Mouse (Mus musculus) embryonic facial prominence, embryonic 14.5 days (tissue): ENCODE results near the gene 2510009E07Rik. TPM values are rescaled to one million over a fixed set of nuclear protein-coding genes. Genes with fewer than 3 reads are reported as not detected.
A peak's percentile ranks its signal among the peaks of the same experiment; 100 is the strongest.

ENCODE experiments used
- ATAC-seq: fragments of 200-750 bp; cut with Nextera tagmentation; 2 replicates; pipeline ENCODE4 v1.8.0; 2017; ENCODE audit warnings: low read depth, moderate number of reproducible peaks, moderate TSS enrichment
- DNase-seq: peaks from one replicate; pipeline ENCODE4 v3.0.0-alpha.2; 2015; ENCODE audit warnings: low spot score
- H3K27ac ChIP-seq: fragments of 300-500 bp; sonication (generic); replicated peaks from 2 replicates; pipeline ENCODE4 v1.5.1; 2014; ENCODE audit warnings: low read depth, mild to moderate bottlenecking, low read length, moderate library complexity
- H3K27me3 ChIP-seq: fragments of 300-500 bp; sonication (generic); replicated peaks from 2 replicates; pipeline ENCODE4 v1.6.1; 2014; ENCODE audit warnings: low read length; ENCODE audit not compliant: control insufficient read depth, insufficient read depth
- H3K36me3 ChIP-seq: fragments of 300-500 bp; sonication (generic); 2 replicates; pipeline ENCODE4 v1.6.1; 2014; ENCODE audit warnings: low read length, mixed read lengths; ENCODE audit not compliant: control insufficient read depth, insufficient read depth
- H3K4me1 ChIP-seq: fragments of 300-500 bp; sonication (generic); 2 replicates; pipeline ENCODE4 v1.6.1; 2014; ENCODE audit warnings: antibody characterized with exemption, low read length; ENCODE audit not compliant: control insufficient read depth, insufficient read depth
- H3K4me2 ChIP-seq: fragments of 300-500 bp; sonication (generic); 2 replicates; pipeline ENCODE4 v1.6.1; 2014; ENCODE audit warnings: low read depth, mild to moderate bottlenecking, low read length, moderate library complexity, mixed read lengths
- H3K4me3 ChIP-seq: fragments of 300-500 bp; sonication (generic); 2 replicates; pipeline ENCODE4 v1.5.1; 2014; ENCODE audit warnings: low read depth, mild to moderate bottlenecking, low read length
- H3K9ac ChIP-seq: fragments of 300-500 bp; sonication (generic); 2 replicates; pipeline ENCODE4 v1.6.1; 2014; ENCODE audit warnings: low read depth, mild to moderate bottlenecking, low read length, moderate library complexity, mixed read lengths
- H3K9me3 ChIP-seq: fragments of 300-500 bp; sonication (generic); 2 replicates; pipeline ENCODE4 v1.6.1; 2016; ENCODE audit warnings: low read length; ENCODE audit not compliant: control insufficient read depth
- WGBS: fragments of 180-500 bp; shearing (Covaris S2); extraction: QIAGEN DNeasy Blood & Tissue Kit; methylation state at CpG from one replicate; pipeline ENCODE4 v1.1.7; 2014; 5-methylcytosine and 5-hydroxymethylcytosine counted together
- polyA plus RNA-seq: library from polyadenylated mRNA; unstranded; fragments of >200 nt; fragmentation: Nextera tagmentation; extraction: Ambion mirVana; gene quantifications from 2 replicates; pipeline ENCODE4 v1.2.1, GENCODE M21; 2014

Gene 2510009E07Rik
- polyA plus RNA-seq, 1 experiment from 2014 or later: 22.9 TPM

DNA sequence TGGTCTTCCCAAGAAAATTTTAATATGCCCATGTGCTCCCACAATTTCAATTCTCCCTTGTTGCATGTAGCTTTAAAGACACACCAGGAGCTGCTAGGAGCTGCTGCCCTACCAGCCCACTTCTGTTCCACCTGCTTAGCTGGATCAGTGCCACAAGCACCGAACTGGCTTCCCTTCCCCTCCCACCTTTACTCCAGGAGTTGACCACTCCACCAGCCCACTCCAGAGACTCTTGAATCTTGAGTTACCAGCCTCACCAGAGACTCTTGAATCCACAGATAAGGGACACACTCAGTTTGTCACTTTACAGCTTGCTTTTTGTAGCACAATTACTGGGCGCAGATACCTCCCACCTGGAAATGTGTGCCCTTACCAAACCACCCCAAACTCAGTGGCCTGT lies 73.8 kb downstream of the 2510009E07Rik start:
- no peaks in the 10 kb centered on the region for H3K27me3 ChIP-seq
- no peak for DNase-seq
- no peak overlapping the region for H3K4me2 ChIP-seq
- H3K9ac ChIP-seq: no peak overlapping the region
- no peaks in the 10 kb centered on the region for H3K4me1 ChIP-seq
- H3K36me3 ChIP-seq: no peaks in the 10 kb centered on the region
- no peak overlapping the region for H3K4me3 ChIP-seq
- ATAC-seq: no peak
- no peak overlapping the region for H3K27ac ChIP-seq
- H3K9me3 ChIP-seq: 0 out of 2 replicates have a peak, but pooled peaks cover 4% of the 10 kb centered on the region
- WGBS: 82% methylated on average over 2 of the region's 2 CpGs

DNA sequence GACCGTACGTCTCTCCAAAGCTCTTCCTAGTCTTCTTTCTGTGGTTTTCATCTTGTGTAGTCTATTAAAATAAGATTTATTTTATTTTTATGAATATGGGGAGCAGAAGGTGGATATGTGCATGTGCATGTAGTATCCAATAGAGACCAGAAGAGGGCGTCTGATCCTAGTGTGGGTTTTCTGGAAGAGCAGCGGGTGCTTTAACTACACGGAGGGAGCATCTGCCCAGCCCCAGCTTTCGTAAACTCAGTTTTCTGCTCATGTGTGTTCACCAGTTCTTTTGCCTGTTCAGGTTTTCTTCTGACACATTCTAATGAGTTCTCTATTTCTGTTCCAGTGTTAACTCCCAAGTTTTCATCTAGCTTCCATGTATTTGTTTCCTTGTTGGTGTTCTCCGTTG lies 78.7 kb downstream of the 2510009E07Rik start:
- Histone ChIP-seq H3K4me1 (no peaks in the 10 kb centered on the region), H3K9me3 (0 out of 2 replicates have a peak, but pooled peaks cover 4% of the 10 kb centered on the region), H3K9ac (no peak overlapping the region), H3K27ac (no peak overlapping the region), H3K4me2 (no peak overlapping the region), H3K27me3 (no peaks in the 10 kb centered on the region), H3K4me3 (no peak overlapping the region), H3K36me3 (no peaks in the 10 kb centered on the region)
- ATAC-seq: no peak
- peak; percentile 26 for DNase-seq
- WGBS: 55% methylated on average over 7 of the region's 7 CpGs

DNA sequence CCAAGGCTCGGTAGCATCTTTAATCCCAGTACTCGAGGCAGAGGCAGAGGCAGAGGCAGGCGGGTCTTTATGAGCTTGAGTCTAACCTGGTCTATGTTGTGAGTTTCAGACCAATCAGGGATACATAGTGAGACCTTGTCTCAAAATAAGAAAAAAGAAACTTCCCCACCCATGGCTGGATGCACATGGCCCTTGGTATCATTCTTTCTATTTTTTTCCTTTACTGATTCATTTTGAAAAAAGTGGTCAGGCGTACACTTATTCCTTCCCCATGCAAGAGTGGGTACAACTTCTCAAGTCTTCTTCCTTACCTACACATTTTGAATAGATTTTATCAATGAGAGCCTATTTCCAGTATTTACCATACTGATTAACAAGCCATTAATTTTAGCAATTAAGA lies 84.0 kb downstream of the 2510009E07Rik start:
- H3K4me3 ChIP-seq: no peak overlapping the region
- H3K36me3 ChIP-seq: no peaks in the 10 kb centered on the region
- DNase-seq (no peak), ATAC-seq (no peak)
- H3K9me3 ChIP-seq: no peaks in the 10 kb centered on the region
- 0 out of 2 replicates have a peak, but pooled peaks cover 5% of the 10 kb centered on the region for H3K4me1 ChIP-seq
- no peaks in the 10 kb centered on the region for H3K27me3 ChIP-seq
- no peak overlapping the region for H3K4me2 ChIP-seq
- no peak overlapping the region for H3K9ac ChIP-seq
- H3K27ac ChIP-seq: no peak overlapping the region
- 84% methylated on average over 4 of the region's 4 CpGs for WGBS

DNA sequence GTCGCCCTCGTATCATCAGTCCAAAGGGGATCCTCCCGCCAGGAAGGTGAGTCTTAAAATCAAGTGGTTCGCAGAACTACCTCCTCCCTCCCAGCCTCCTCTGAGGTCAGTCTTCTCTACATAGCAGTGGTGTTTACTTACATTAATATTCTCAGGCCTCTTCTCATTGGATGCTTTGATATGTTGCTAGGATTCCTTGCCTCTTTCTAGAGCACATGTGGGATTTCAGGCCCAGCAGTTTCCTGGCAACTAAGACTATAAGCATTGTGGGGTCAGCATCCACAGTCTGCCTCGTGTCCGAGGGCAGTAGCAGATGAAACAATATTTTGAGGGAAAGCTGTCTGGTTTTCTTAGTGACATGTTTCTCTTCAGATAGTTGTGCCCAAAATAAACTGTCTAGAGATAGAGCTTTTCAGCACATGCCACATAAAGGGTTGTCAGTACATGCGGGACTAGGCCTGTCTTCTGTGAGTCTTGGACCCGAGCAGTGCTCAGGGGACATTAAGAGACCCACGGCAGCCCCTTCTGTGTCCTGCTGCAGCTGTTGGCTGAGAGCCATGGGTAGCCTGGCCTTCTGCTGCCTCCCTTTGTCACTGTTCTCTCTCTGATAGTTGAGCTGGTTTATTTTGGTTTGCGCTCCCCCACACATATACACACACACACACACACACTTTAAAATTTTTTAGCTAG lies 86.1 kb downstream of the 2510009E07Rik start:
- DNase-seq (peak; percentile 17), ATAC-seq (peak; percentile 63; the same call in 1 of the 2 replicates)
- no peak overlapping the region for H3K4me3 ChIP-seq
- H3K27ac ChIP-seq: no peak overlapping the region; the same call in 1 of the 2 replicates
- no peaks in the 10 kb centered on the region for H3K36me3 ChIP-seq
- H3K4me2 ChIP-seq: no peak overlapping the region
- WGBS: 72% methylated on average over 10 of the region's 10 CpGs
- no peak overlapping the region for H3K9ac ChIP-seq
- H3K9me3 ChIP-seq: no peaks in the 10 kb centered on the region
- no peaks in the 10 kb centered on the region for H3K27me3 ChIP-seq
- H3K4me1 ChIP-seq: 0 out of 2 replicates have a peak, but pooled peaks cover 5% of the 10 kb centered on the region

DNA sequence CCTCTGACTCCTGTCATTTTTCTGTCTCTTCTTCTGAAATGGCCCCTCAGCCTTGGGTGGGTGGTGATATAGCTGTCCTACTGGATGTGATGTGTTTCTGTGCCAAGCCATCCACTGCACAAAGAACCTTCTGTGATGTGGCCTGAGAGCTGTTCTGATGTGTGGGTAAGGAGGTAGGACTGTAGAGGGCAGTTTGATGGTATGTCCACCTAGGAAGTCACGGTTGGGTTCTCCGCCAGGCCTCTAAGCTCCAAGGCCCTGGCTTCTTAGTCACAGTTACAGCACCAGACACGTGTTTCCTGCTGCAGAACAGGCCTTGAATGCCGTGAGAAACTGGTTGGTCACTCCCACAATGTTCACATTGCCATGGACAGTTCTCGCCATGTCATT lies 86.8 kb downstream of the 2510009E07Rik start:
- H3K36me3 ChIP-seq: no peaks in the 10 kb centered on the region
- DNase-seq: no peak
- H3K4me3 ChIP-seq: no peak overlapping the region
- H3K27ac ChIP-seq: no peak overlapping the region; the same call in 1 of the 2 replicates
- H3K9ac ChIP-seq: no peak overlapping the region
- 71% methylated on average over 5 of the region's 5 CpGs for WGBS
- no peaks in the 10 kb centered on the region for H3K27me3 ChIP-seq
- H3K4me2 ChIP-seq: no peak overlapping the region
- no peak for ATAC-seq
- 0 out of 2 replicates have a peak, but pooled peaks cover 5% of the 10 kb centered on the region for H3K4me1 ChIP-seq
- H3K9me3 ChIP-seq: no peaks in the 10 kb centered on the region

DNA sequence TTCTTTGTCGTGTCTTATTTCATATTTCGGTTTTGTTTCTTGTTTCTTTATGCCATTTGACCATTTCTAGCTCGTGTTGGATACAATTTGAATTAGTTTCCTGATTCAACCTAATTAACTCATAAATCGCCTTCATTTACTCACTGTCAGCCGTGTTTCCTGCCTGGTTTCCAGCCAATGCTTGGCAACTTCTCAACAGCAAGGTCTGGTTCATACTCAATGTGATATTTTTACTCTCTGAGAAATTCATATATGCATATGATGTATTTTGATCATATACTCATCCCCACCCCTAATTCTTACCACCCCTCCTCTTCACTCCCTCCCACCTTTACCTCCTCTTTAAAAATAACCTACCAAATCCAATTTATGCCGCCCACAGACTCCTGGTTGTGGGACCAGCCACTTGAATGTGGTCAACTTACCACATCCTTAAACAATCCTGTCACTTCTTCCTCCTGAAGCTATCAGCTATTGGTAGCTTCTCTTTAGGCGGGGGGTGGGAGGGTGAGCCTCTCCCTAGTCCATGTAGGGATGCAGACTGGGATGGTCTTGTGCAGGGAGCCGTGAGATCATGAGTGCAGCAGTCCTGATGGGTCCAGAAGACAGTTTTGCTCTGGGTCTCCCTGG lies 87.3 kb downstream of the 2510009E07Rik start:
- Histone ChIP-seq H3K4me1 (0 out of 2 replicates have a peak, but pooled peaks cover 5% of the 10 kb centered on the region), H3K4me2 (no peak overlapping the region), H3K9me3 (no peaks in the 10 kb centered on the region), H3K27ac (no peak overlapping the region; the same call in 1 of the 2 replicates), H3K4me3 (no peak overlapping the region), H3K36me3 (no peaks in the 10 kb centered on the region), H3K27me3 (no peaks in the 10 kb centered on the region), H3K9ac (no peak overlapping the region)
- 70% methylated on average over 8 of the region's 8 CpGs for WGBS
- ATAC-seq (no peak), DNase-seq (no peak)

DNA sequence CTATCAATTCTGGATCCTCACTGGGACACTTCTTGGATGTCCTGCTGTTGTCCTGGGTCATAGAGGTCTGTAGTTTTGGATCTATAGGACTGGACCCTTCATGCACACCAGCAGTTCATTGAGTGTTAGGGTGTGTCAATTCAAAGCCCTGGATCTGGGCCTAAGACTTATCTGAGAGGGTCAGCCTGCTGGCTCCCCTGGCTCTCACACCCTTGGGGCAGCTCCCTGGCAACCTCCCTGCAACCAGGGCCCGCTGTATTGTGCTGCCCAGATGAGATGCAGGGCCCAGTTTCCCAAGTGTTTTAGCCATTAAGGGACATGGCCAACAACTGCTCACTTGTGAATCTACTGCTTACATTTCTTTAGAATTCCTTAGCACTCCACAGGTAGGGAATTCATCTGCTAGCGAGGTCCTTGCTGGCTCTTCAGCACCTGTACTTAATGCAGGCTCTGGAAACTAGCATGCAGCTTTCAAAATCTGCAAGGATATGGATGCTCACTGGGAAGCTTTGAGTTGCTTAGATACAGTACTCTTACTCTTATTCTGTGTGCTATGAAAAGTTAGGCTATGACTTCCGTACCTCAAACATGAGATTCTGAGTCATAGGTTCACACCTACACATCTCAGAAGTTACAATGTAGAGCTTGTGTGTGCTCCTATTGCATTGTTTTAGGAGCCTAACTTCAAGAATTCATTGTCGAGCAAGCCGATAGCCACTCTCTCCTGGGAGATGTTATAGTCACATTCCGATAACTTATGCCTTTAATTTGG lies 88.0 kb downstream of the 2510009E07Rik start:
- ATAC-seq (no peak), DNase-seq (no peak)
- no peaks in the 10 kb centered on the region for H3K27me3 ChIP-seq
- no peak overlapping the region for H3K9ac ChIP-seq
- H3K36me3 ChIP-seq: no peaks in the 10 kb centered on the region
- H3K4me1 ChIP-seq: 0 out of 2 replicates have a peak, but pooled peaks cover 5% of the 10 kb centered on the region
- H3K4me2 ChIP-seq: no peak overlapping the region
- H3K9me3 ChIP-seq: no peaks in the 10 kb centered on the region
- no peak overlapping the region for H3K4me3 ChIP-seq
- 71% methylated on average over 6 of the region's 6 CpGs for WGBS
- H3K27ac ChIP-seq: no peak overlapping the region

DNA sequence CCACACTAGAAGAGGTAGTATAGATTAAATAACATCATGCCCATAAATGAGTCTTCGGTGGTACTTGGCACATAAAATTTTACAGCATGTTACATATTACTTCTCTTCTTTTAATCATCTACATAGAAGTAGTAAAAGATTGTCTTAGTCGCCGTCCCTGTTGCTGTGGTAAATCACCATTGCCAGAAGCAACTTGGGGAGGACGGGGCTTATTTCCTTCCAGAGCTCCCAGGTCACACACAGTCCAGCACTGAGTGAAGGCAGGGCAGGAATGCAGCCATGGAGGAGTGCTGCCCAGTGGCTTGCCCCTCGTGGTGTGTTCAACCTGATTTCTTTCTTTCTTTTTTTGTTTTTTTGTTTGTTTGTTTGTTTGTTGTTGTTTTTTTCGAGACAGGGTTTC lies 90.1 kb downstream of the 2510009E07Rik start:
- no peak for DNase-seq
- H3K36me3 ChIP-seq: no peaks in the 10 kb centered on the region
- no peak overlapping the region for H3K9ac ChIP-seq
- ATAC-seq: no peak
- H3K27me3 ChIP-seq: no peaks in the 10 kb centered on the region
- WGBS: 85% methylated on average over 6 of the region's 6 CpGs
- no peaks in the 10 kb centered on the region for H3K9me3 ChIP-seq
- no peak overlapping the region for H3K4me3 ChIP-seq
- no peak overlapping the region for H3K27ac ChIP-seq
- no peak overlapping the region for H3K4me2 ChIP-seq
- H3K4me1 ChIP-seq: 0 out of 2 replicates have a peak, but pooled peaks cover 5% of the 10 kb centered on the region
